Mouse (Mus musculus): ENCODE measurements at regions not wholly inside any gene's neighbourhood (a gene's known extent, or its start where the extent isn't known, plus 50 kb on each side); places are given as distances from the start of the nearest gene placed in this dataset.

DNA sequence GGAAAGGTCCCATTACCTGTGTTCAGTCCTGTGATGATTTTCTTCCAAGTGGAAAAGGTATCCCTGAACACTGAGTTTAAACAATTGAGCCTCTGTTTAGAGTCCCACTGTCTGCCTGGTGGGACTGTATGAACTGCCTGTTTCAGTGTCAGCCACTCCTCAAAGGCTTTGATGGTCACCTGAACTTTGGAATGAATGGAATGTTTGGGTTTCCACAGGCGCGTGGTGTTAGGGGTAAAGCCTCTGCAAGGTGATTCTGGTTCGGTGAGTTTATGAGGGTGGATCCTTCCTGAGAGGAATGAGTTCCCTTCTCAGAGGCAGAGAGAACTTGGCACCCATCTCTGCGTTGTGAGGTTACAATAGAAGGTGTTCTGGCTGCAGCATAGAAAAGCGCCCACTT, 50.5 kb upstream of the Hmgn3 start:
- no peak for DNase-seq (ENCODE audit: low read depth, low spot score)
- Histone ChIP-seq H3K4me3 (ENCODE audit: control insufficient read depth in 1 of 2, insufficient read depth in 1 of 2, low read depth in 2 of 2, low read length in 2 of 2) (no peak overlapping the region), H3K27me3 (ENCODE audit: control insufficient read depth in 1 of 2, insufficient read depth in 2 of 2, low read length in 2 of 2) (no peaks in the 10 kb centered on the region)

More for the DNA sequence above, 50.5 kb upstream of the Hmgn3 start:
- Histone ChIP-seq H3K9me3 (replicated peaks; ENCODE audit: insufficient read depth, low read length) (no peaks in the 10 kb centered on the region), H3K36me3 (ENCODE audit: control insufficient read depth in 1 of 2, insufficient read depth in 2 of 2, low read length in 2 of 2) (no peaks in the 10 kb centered on the region), H3K27ac (ENCODE audit: control insufficient read depth, low read depth, low read length) (no peak overlapping the region), H3K4me1 (ENCODE audit: control insufficient read depth in 1 of 2, insufficient read depth in 2 of 2, low read length in 2 of 2) (no peaks in the 10 kb centered on the region), H3K79me2 (ENCODE audit: control insufficient read depth, insufficient read depth, low read length, poor library complexity) (no peaks in the 10 kb centered on the region), H3K9ac (ENCODE audit: control insufficient read depth, low read depth, low read length, poor library complexity, severe bottlenecking) (no peak overlapping the region)
- TF ChIP-seq HCFC1 (IDR thresholded peaks at IDR 0.05; ENCODE audit: low read depth, low read length) (no peak), RCOR1 (IDR thresholded peaks at IDR 0.05; ENCODE audit: low read depth, low read length) (no peak), MEF2A (IDR thresholded peaks at IDR 0.05; ENCODE audit: extremely low read depth, insufficient replicate concordance, low read depth, low read length, poor library complexity, severe bottlenecking) (no peak), BHLHE40 (IDR thresholded peaks at IDR 0.05; ENCODE audit: borderline replicate concordance, low read depth, low read length) (no peak), POLR2AphosphoS2 (IDR thresholded peaks at IDR 0.05; ENCODE audit: low read length) (no peak), GATA1 (IDR thresholded peaks at IDR 0.05; ENCODE audit: low read depth, low read length) (no peak), SMC3 (IDR thresholded peaks at IDR 0.05; ENCODE audit: low read depth, low read length) (no peak)
